Mouse (Mus musculus): ENCODE results near the gene Cyth1.

The Cyth1 gene

DNA sequence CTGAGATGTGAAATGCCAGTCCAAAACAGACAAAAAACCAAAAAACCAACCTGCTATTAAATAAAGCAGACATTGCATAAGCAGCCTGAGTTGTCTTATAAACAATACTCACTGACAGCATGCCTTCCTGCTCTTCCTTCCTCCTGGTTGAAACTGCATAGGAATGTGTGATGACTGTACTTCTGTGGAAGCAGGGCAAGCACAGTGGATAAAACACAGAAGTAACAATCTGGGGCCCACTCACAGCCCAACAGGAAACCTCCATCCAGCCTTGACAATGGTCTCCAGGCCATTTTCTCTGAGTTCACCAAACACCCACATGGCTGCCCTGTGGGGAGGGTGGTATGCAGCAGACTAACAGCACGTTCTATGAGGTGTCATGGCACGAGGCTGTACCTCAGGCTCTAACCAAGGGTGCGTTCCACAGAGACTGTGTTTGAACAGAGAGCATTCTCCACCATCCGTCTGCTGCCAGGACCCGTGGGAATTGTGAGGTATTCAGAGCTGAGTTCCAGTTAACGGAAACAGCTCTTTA, 26.0 kb downstream of the Cyth1 start:
- no peak for DNase-seq

DNA sequence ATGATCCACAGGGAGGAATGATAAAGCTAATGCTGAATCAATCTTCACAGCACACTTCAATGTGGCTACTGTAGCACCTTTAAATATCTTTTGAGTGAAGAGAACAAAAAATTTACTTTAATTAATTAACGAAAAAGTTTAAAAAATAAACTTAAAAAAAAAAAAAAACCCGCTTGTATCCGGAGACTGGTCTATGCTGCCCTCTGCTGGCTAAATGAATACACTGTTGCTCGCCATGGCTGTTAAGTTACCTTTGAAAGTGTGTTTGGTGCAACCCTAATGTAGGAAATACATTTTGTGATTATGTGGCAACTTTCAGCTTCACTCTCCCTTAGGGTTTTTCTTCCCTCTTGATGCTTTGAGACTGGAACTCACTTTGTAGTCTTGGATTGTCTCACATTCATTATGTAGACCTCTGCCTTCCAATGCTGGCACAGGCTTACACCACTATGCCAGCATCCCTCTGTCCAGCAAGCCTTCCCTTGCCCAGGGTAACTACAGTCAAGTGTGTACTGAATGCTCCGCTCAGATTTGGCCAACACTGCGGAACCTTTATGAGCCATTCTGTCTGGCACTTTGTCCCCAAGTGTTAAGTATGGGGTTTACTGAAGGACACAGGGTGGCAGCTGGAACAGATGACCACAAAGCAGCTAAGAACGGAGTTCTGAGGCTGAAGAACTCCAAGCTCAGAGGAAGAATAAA, 27.7 kb downstream of the Cyth1 start:
- DNase-seq: peak; percentile 62 to 81

DNA sequence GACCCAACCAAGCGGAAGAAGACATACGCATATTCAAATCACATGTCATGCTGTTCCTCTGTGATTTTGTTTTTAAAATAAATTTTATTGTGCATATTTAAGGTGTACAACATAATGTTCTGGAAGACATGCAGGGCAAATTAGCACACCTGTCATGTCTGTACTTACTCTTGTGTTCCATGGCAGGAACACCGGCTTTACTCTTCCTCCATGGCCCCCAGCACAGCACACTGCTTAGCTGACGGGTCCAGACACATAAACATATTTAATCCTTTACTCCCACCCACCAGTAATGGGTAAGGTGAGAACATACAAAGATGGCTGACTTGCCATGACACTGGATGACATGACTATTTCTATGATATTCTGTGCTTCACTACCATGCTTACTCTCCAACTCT, 29.3 kb downstream of the Cyth1 start:
- no peak for DNase-seq

DNA sequence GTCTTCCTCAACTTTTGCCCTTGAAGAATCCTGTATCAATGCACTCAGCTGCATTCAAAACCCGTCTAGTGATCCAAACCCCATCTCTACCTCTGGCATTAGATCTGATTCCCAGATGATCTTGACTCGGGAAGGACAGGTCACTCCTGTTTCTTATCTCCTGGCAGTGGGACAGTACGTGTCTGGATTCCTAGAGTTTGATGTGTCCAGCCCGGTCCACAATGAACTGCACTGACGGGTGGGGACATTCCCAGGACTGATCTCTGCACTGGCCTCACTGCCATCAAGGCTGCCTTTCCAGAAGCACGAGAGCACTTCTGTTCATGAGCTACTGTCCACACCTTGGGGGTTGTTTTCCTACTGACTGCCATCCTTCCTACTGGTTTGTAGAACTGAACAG, 31.9 kb downstream of the Cyth1 start:
- DNase-seq: peak in 1 of 2 experiments; percentile 10

DNA sequence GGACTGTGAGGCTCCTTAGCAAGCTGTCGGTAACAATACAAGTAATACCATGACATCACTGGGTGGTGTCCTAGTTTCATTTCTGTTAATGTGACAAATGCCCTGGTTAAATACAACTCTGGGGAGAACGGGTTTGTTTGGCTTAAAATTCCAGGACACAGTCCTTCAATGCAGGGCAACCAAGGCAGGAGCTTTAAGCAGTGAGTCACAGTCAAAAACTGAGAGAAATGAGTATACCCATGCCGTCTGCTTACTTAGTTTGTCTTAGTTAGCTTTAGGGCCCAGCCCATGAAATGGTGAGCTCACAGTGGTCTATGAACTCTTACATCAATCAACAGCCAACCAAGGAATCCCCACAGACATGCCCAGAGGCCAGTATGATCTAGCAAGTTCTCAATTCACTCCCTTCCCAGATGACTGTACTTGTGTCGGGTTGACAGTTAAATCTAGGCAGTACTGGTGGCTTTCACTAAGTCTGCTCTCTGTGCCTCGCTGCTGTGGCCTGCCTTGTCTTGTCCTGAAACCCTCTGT, 32.4 kb downstream of the Cyth1 start:
- no peak for DNase-seq

DNA sequence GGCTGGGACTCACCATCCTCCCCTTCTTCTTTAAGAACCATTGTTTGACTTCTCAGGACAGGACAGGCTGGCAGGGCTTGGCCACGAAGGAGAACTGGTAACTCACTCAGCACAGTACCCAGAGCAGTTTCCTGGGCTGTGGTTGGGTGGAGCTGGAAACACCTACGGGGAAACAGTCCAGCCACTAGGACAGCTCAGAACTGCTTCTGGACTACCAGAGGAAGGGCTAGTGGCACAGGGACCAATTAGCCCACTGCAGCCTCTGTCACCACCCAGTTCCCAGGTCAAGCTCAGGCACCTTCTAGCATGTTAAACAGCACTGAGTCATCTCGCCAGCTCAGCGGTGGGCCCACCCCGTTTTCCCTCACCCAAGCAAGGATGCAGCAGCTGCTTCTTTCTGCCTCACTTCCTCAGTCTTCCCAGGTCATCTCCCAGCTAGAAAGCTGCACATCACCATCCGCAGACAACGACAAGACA, 35.7 kb downstream of the Cyth1 start:
- DNase-seq: peak; percentile 31 to 40

DNA sequence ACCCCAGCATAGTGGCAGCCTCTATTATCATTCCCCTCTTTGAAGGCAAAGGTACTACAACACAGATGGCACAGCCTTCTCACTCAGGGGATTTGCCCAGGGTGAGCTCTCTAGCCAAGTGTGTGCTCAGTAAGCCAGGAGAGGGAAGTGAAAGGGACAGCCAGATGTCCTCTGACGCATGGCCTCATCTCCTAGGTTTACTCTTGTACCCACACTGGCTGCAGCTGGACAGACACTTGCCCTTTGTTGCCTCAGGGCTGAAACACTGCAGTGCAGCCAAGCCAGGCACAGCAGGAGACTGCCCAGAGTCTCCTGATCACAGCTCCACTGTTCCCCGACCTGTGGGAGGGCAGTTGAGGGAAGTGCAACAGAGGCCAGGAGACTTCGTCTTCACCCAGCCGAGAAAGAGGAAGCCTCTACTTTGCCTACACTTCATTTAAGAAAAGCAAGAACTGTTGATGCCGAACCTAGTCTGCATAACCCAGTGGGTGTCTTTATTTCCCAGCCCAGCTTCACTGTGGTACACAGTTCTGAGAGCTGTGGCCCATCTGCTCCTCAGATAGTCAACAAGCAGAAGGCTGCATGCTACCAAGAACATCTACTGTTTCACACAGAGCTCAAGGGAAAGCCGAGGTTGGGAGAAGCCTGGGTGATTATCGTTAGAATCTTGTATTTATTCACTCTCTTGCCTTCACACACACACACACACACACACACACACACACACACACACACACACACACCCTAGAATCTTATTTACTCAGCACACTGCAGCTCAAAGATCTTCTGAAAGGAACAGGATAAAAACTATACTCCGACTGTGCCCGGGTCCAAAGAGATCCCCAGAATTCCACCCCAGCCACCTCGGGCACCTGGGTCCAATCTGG, 36.4 kb downstream of the Cyth1 start:
- DNase-seq: peak; percentile 71 to 75

DNA sequence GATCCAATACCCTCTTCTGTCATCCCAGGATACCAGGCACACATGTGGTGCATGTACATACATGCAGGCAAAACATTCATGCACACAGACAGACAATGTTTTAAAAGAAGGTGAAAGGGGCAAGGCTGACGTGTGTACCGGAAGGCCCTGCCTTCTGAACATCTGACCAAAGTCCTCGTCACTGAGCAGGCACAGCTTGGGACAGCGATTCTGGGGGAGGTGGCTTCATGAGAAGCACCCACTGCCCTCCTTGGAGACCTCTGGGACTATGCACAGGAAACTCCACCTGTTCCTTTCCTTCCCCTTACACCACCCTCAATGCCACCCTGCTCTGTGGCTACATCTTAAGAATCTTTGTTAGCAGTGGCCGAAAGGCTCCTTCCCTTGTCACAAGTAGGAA, 37.4 kb downstream of the Cyth1 start:
- peak; percentile 25 to 41 for DNase-seq

DNA sequence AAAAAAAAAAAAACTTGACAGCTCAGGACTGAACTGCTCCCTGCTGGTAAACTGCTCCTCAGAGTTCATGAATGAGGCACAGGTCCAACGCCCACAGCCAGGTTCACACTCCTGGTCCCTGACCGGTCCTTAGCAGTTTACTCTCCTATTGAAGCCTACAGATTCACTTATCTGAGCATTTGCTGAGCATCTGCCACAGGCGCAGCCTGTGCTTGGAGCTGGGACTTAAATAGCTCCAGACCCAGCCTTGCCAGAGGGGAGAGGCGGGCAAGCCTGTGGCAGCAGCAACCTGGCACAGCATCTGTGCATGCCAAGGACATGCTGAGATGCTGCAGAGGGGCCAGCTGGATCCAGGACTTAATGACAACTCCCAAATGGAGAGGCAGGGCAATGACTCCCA, 38.3 kb downstream of the Cyth1 start:
- DNase-seq: peak; percentile 78 to 80

DNA sequence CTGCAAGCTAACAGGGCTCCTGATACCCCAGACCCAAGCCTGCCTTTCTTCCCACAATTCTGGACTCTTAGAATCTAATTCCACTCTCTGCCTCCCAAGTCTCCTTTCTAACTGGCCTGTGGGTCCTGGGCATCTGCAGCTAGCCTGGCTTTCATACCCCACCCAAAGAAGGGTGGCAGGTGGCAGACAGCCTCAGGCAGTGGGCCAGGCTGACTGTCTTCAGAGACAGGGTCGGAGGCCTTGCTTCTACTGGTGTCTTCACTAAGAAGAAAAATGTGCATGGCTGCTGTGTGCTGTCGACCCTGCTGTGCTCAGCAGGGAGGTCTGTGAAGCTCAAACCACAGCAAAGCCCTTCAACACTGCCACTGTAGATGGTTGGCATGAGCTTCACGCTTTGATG, 39.0 kb downstream of the Cyth1 start:
- peak; percentile 45 to 53 for DNase-seq

DNA sequence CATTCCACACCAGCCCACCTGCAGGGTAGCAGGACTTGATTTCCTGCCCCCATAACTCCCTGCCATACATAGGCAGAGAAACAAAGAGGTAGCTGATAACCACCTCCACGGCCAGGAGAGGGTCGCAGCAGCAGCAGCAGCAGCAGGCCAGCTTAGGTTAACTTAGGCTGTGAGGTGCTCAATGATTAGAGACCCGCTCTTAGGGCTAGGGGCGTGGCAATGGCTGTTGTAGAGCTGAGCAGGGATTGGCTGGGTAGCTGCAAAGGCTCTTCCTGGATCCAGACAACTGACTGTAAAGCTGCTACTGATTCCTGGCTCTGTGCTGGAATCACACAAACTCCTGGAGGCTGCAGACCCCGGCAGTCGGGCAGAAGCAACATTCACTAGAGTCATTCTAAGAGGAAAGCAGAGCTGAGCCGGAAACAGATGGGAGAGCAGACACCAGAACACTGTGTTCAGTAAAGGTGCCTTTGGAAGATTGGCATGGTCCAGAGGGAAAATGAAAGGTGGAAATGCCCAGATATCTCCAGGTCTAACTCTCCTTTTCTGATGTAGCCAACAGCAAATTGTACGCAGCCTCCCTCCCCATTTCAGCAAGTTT, 39.6 kb downstream of the Cyth1 start:
- DNase-seq: peak; percentile 40 to 45

DNA sequence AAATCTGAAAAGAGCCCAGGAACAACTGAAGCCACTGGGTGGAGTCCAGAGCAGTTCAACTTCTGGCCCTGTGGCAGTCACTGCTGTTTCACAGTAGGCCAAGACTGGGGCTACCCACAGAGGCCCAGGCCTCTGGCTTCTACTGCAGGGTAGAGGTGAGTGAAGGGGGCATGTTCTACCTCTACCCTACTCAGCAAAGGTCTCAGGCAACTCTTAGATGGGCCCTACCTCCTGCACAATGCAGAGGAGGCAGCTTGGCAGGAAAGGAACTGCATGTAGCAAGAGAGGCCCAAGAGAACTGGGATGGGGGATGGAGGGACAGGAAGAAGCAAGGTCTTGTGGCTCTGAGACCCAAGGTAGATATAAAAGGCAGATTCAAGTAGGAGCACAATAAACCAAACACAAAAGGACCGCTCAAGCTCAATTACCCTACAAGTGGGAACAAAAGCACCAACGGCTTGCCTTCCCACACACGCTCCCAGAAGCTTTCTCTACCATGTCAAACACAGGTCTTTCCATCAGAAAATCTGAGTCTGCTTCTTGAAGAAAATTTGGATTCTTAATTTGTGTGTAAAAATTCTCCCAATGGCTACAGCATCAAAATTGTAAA, 40.9 kb downstream of the Cyth1 start:
- no peak for DNase-seq

DNA sequence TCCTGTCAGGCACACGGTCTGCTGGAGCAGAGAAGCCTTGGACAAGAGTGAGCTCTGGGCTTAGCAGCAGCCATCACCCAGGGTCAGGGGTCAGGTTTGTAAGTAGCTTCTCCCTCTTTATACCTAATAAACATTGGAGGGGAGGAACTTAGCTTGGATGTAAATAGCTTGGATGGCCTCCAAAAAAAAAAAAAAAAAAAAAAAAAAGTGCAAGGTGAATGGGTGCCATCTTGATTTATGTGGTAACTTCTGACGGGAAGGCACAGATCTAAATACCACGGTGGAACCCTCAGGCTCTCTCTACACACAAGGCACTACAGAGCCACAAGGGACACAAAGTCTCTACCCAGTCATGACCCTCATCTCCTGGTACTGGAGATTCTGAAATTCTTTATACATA, 42.1 kb downstream of the Cyth1 start:
- no peak for DNase-seq

DNA sequence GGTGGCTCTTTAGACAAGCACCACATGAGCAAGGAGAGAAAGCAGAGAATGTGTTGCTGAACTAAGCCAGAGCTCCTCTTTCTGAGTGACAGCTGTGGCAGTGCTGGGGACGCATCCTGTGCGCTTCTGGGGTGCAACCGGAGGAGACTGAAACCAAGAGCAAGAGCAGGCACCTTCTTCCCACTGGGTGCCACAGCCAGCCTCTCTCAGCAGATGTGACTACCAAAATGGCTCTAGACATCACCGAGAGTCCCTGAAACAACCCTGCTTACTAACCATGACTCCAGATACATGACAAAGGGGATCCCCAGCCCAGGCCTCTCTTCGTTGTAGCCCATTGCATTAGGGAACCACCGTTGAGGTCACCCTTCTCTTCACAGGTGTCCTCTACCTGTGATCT, 44.9 kb downstream of the Cyth1 start:
- DNase-seq: no peak

DNA sequence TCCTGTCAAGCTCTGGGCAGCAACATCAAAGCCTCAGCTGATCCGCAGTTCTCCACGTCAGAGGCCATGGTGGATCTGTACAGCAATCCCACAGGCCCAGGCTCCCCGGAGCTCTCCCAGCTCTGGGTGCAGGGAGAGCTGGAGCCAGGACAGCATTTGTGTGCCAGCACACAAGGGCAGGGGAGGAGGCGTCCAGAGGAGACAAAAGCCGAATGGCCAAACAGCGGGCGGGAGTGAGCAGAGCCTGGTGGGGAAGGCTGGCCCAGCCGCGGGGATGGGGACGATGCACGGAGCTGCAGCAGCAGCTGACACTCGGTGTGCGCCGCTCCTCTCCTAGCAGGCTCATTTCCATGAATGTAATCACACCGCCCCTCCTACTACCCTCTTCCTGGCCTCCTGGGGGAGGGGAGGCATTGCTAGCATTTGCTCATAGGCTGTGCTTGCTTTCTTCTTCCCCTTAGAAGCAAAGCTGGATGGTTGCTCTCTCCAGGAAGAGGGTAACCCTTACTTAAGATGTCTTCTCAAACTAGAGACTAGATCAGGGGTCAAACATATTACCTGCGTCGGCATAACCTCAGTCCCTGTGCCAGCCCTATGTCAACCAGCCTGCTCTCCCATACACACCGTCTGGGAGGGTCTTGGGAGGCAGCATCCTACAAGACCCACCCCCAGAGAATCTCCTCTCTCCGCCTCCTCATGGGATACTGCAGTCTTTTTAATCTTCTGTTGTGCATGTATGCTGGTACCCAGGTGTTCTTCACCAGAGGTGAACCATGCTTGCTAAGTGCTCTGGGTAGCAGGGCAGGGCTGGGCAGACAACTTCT, 45.8 kb downstream of the Cyth1 start:
- DNase-seq: peak; percentile 86

DNA sequence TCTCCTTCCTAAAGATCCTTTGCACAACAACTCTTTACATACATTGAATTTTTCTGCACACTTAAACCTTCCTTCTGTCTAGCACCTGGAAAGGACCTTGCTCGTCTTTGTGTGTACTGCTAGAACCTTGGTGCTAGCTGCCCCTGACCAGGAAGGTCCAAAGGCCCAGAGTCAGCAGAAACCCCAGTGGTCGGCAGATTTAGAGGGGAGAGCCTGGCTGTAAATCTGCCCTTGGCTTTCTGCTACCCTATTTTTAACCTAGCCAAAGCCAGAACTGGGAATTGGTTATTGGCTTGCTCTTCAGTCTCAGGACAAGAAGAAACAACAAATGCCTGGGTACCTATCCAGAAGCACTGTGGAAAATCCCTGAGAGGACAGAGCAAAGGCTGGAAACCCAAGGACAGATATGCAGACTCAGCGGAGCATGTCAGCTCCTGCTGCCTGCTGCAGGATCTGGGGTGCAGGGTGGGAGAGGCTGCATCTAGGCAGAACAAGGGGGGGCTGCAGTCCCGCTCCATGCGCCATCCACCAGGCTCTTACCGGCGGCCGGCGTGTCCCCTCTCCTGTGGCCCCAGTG, 46.5 kb downstream of the Cyth1 start:
- no peak for DNase-seq

DNA sequence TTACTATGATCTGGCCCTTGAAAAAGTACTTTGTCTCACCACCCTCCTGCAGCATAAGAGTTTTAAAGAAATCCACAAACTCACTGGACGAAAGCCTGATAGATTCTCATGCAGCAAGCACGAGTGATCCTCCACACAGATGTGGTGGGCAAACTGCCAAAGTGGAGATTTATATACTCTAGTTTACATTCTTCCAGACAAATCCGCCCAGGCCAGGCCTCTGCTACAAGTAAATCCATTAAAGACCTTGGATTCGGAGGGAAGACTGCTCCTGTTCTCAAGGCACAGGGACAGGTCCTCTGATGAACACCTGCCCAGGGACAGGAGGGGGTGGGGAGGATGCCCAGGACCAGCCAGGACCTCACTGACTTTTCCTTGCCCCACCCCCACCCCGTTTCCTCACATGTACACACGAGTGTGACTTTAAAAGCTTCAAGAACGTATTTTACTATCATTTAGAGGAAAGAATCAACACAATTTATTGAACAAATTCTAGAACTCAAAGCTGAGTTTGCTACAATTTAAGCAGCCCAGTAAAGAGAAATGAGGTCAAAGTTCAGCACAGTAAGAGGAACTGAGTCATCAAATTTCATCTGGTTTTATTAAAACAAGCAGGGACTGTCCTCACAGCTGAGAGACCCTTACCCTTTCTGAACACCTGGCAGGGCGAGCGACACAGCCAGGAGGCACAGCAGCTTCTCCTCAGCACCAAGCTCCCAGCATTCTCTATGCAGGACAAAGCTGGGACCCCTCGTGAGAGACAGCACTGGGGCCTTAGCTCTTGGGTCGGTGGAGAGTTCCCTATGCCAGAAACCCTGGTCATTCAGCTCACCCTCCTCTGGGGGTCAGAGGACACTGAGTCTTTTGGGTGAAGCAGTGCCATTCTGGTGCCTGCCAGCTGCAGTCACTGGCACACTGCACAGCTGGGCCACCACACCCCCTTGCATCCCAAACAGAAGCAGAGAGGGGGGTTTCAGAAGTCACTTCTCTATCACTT, 47.3 kb downstream of the Cyth1 start:
- DNase-seq: peak in 1 of 2 experiments; percentile 39

DNA sequence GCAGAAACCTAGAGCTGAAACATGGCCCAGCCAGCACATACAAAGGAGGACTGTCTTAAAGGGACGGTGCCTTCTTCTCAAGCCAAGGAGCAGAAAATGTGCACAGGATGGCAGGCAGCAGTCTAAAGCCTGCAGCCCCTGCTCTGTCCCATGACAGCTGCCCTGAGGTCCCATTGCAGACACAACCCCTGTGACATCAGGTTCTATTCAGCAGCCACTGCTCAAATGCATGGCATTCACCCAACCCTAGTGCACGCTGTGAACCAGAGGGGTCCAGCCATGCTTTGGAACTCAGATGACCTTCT, 50.1 kb downstream of the Cyth1 start:
- peak in 1 of 2 experiments; percentile 50 for DNase-seq

DNA sequence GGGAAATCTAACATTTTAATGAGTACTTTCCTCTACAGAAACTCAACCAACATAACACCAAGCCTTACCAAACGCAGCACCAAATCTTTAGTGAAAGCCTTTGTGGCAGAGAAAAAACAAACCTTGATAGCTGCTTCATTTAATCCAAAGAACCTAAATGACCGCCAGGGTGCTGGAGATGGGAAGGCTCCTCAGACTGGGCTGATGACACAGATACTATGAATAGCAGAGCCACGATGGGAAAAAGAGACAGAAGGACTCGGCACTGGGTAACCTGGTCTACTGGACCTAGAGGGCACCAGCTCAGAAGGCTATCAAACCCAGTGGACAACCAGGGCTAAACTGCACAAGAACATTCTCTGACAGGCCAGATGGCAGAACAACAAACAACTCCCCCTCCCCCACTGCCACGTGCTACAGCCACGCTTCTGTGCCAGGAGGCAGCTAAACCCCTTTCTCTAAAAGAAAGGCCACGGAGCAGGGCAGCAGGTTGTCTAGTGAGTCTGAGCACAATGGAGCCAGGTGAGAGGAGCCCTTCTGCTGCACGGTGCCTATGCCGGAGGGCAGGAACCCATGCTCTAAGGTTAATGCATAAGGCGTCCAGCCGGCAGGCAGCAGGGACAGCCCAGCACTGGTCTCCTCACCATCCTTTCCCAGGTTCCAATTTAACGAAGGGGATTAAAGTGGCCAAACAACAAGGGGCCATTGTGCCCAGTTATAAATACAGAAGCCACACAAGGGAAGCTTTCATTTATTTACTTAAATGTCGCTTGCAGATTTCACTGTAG, 50.7 kb downstream of the Cyth1 start:
- peak; percentile 90 to 92 for DNase-seq
